Mouse (Mus musculus): ENCODE measurements around the gene Pax1.

GRCm38 (mm10) chr2:147374245-147374644 is 12.5 kb downstream of the Pax1 start:
- TF ChIP-seq GATA1 (IDR thresholded peaks at IDR 0.05; ENCODE audit: low read length) (no peak), TAL1 (IDR thresholded peaks at IDR 0.05; ENCODE audit: low read length) (no peak)

Data from erythroblast, embryonic 14.5 days (primary cell).